Mouse (Mus musculus) inflammation-experienced regulatory T-cells (primary cell): ENCODE data around the gene Vmn1r173. TPM values are rescaled to one million over a fixed set of nuclear protein-coding genes. Genes with fewer than 3 reads are reported as not detected.

Experiments used
- polyA plus RNA-seq, 2 experiments: library from polyadenylated mRNA; unstranded; fragments of 100-300 nt; shearing (Covaris generic); gene quantifications; one replicate each; pipeline ENCODE4 v1.2.1; 2017

The Vmn1r173 gene
- under 1 TPM; 0.05 to 0.51 TPM for polyA plus RNA-seq

GRCm38 (mm10) chr7:23700403-23700802, at the start of gene Vmn1r173:
Gene Vmn1r173 (plus strand): TSS chr7:23700703.

GRCm38 (mm10) chr7:23658016-23658415, 42.5 kb upstream of the Vmn1r173 start, which contains the start of gene Vmn1r172:
Gene Vmn1r172 (plus strand): TSS chr7:23658316.

GRCm38 (mm10) chr7:23751970-23752369, 51.5 kb downstream of the Vmn1r173 start, which contains the start of gene Vmn1r174:
Gene Vmn1r174 (plus strand): TSS chr7:23752270.

Other genes with a start within 250 kb of the Vmn1r173 start
- gene Vmn1r167, start 193.5 kb upstream of the Vmn1r173 start, polyA plus RNA-seq = not detected
- not detected for gene Vmn1r168, start 161.0 kb upstream of the Vmn1r173 start, polyA plus RNA-seq
- under 1 TPM in 1 of 2 experiments, not detected in 1; 0.83 TPM for gene Vmn1r169, start 125.2 kb upstream of the Vmn1r173 start, polyA plus RNA-seq
- gene Vmn1r170, start 94.5 kb upstream of the Vmn1r173 start, polyA plus RNA-seq = not detected
- gene Vmn1r171, start 70.0 kb upstream of the Vmn1r173 start, polyA plus RNA-seq = not detected
- not detected for gene Vmn1r172, start 42.4 kb upstream of the Vmn1r173 start, polyA plus RNA-seq
- under 1 TPM; 0.06 to 0.33 TPM for gene Vmn1r174, start 51.6 kb downstream of the Vmn1r173 start, polyA plus RNA-seq
- gene Vmn1r175, start 109.9 kb downstream of the Vmn1r173 start, polyA plus RNA-seq = under 1 TPM in 1 of 2 experiments, not detected in 1; 0.17 TPM
- not detected for gene Vmn1r176, start 136.7 kb downstream of the Vmn1r173 start, polyA plus RNA-seq
- not detected for gene Vmn1r177, start 165.7 kb downstream of the Vmn1r173 start, polyA plus RNA-seq
- gene Vmn1r178, start 191.3 kb downstream of the Vmn1r173 start, polyA plus RNA-seq = 1 to 10 TPM in 1 of 2 experiments, under 1 TPM in 1; 0.12 to 1.1 TPM
- gene Vmn1r179, start 226.3 kb downstream of the Vmn1r173 start, polyA plus RNA-seq = 1 to 10 TPM in 1 of 2 experiments, under 1 TPM in 1; 0.12 to 1.4 TPM
- gene Vmn1r180, start 249.9 kb downstream of the Vmn1r173 start, polyA plus RNA-seq = not detected